Mouse (Mus musculus) G1E (cell line): ENCODE measurements at regions not wholly inside any gene's neighbourhood (a gene's known extent, or its start where the extent isn't known, plus 50 kb on each side); places are given as distances from the start of the nearest gene placed in this dataset.
"Not testable (repeated sequence)": the region's sequence is repeated elsewhere in the genome, so short reads cannot be mapped to it uniquely, and the experiment has no call there.

Experiments used
- CTCF ChIP-seq: IDR thresholded peaks from 2 replicates; pipeline ENCODE4 v1.5.1; 2012; ENCODE audit warnings: low read depth, low read length, inconsistent platforms, mixed read lengths
- GATA1 ChIP-seq: IDR thresholded peaks from 2 replicates; pipeline ENCODE4 v1.6.1; 2012; ENCODE audit warnings: borderline replicate concordance, low read length, inconsistent platforms, mixed read lengths
- GATA2 ChIP-seq: IDR thresholded peaks from 2 replicates; pipeline ENCODE4 v1.6.1; 2012; ENCODE audit warnings: low read depth, low read length, inconsistent platforms, borderline replicate concordance
- TAL1 ChIP-seq: conservative IDR thresholded peaks from 2 replicates; pipeline ENCODE4 v1.6.1; 2012; ENCODE audit warnings: low read depth, low read length, inconsistent platforms, mixed read lengths

DNA sequence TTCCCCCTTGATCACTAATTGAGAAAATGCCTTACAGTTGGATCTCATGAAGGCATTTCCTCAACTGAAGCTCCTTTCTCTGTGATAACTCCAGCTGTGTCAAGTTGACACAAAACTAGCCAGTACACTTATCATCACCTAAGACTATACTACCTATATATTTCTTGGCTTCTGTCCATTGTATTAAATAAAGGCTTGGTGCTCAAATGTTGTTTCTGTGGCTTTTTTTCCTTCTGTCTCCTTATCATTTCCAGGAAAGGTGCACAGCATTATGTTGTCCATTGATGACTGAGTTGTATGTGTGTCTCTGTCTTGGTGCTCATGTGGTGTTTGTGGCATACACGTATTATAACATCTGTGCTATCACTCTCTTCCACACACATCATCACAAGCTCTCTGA lies 461.5 kb downstream of the Dad1 start:
- TF ChIP-seq CTCF, GATA2, GATA1, TAL1: not testable (repeated sequence)
